In genomic region chr15:88864270-88865030, GRCm38 (mm10) we compare ENCODE assay signal across 9 mouse cellular contexts. TPM values are rescaled to one million over a fixed set of nuclear protein-coding genes. Genes with fewer than 3 reads are reported as not detected.
DNase-seq lines count a peak whose midpoint lies in the region; ATAC-seq and TF ChIP-seq lines count a peak whose summit lies in the region.
"Had no signal": no experiment of that assay in that cellular context is flagged by ENCODE, and none has a peak within 500 bp of the region (broad histone marks: within the 10 kb centered on the region; RNA-seq: fewer than 3 reads in every experiment).

No protein-coding gene starts in this region.

- ATAC-seq in G1E (ENCODE audit: extremely low read depth, insufficient number of reproducible peaks, low FRiP score, poor library complexity, severe bottlenecking) = no peak
- peak; percentile 37 for ATAC-seq in embryonic facial prominence, embryonic 11.5 days (replicated peaks; ENCODE audit: insufficient number of reproducible peaks, low FRiP score, low TSS enrichment, low read depth)
- peak; percentile 11; the same call in 1 of the 2 replicates for ATAC-seq in hindbrain, postnatal 0 days
- ATAC-seq in liver, embryonic 15.5 days (ENCODE audit: insufficient read depth) = no peak

- H3K36me3 ChIP-seq in G1E (replicated peaks) = peaks cover 25% of the 10 kb centered on the region
- peaks cover 3% of the 10 kb centered on the region for H3K36me3 ChIP-seq in embryonic facial prominence, embryonic 11.5 days (replicated peaks; ENCODE audit: control insufficient read depth, insufficient read depth, low read depth, low read length)
- peaks cover 24% of the 10 kb centered on the region for H3K36me3 ChIP-seq in hindbrain, postnatal 0 days (ENCODE audit: insufficient read depth, low read length)
- H3K36me3 ChIP-seq in liver, embryonic 15.5 days (replicated peaks) = peaks cover 15% of the 10 kb centered on the region

- H3K4me1 ChIP-seq in G1E (ENCODE audit: insufficient read depth, low read depth, low read length) = peaks cover 29% of the 10 kb centered on the region
- H3K4me1 ChIP-seq in embryonic facial prominence, embryonic 11.5 days (ENCODE audit: control insufficient read depth, insufficient read depth, low read length) = peaks cover 12% of the 10 kb centered on the region
- H3K4me1 ChIP-seq in hindbrain, postnatal 0 days (ENCODE audit: insufficient read depth, low read length) = peaks cover 18% of the 10 kb centered on the region
- peaks cover 67% of the 10 kb centered on the region for H3K4me1 ChIP-seq in liver, embryonic 15.5 days (replicated peaks)

- H3K9ac ChIP-seq in embryonic facial prominence, embryonic 11.5 days (replicated peaks; ENCODE audit: low read length) = peak overlapping the region; percentile 26; the same call in 1 of the 2 replicates
- peak overlapping the region; percentile 81 for H3K9ac ChIP-seq in hindbrain, postnatal 0 days (replicated peaks; ENCODE audit: low read length)
- peak overlapping the region; percentile 68; the same call in 1 of the 2 replicates for H3K9ac ChIP-seq in liver, embryonic 15.5 days

- intact Hi-C loops in heart, postnatal 10 days (cut with DNase I) = no loop called here
- intact Hi-C loops in left cerebral cortex, postnatal 25 days (cut with DNase I) = loop anchor here (5.0 kb wide), 1 partner anchor 37 kb away; no protein-coding TSS in a partner anchor

- WGBS in embryonic facial prominence, embryonic 11.5 days = 19% methylated on average over 22 of the region's 22 CpGs
- WGBS in hindbrain, postnatal 0 days = 29% methylated on average over 22 of the region's 22 CpGs
- 65% methylated on average over 22 of the region's 22 CpGs for WGBS in liver, embryonic 15.5 days (ENCODE audit: insufficient replicate concordance)

- peak overlapping the region; percentile 52; the same call in 1 of the 2 replicates for H3K27ac ChIP-seq in embryonic facial prominence, embryonic 11.5 days (replicated peaks; ENCODE audit: low read depth, low read length)
- peak overlapping the region; percentile 97 for H3K27ac ChIP-seq in hindbrain, postnatal 0 days
- H3K27ac ChIP-seq in liver, embryonic 15.5 days (replicated peaks) = peak overlapping the region; percentile 84

- H3K27me3 ChIP-seq in G1E (ENCODE audit: insufficient read depth, low read length) = no peaks in the 10 kb centered on the region
- H3K27me3 ChIP-seq in embryonic facial prominence, embryonic 11.5 days (ENCODE audit: control insufficient read depth, insufficient read depth, low read length) = no peaks in the 10 kb centered on the region
- no peaks in the 10 kb centered on the region for H3K27me3 ChIP-seq in hindbrain, postnatal 0 days (ENCODE audit: insufficient read depth, low read length)
- H3K27me3 ChIP-seq in liver, embryonic 15.5 days = 0 out of 2 replicates have a peak, but pooled peaks cover 8% of the 10 kb centered on the region
- H3K27me3 ChIP-seq: Patski had no signal

- DNase-seq in heart, adult 11 months = peak; percentile 98
- DNase-seq in heart, postnatal 10 days = no peak
- no peak for DNase-seq in G1E (ENCODE audit: low spot score)
- no peak for DNase-seq in embryonic facial prominence, embryonic 11.5 days (ENCODE audit: low spot score)
- no peak for DNase-seq in hindbrain, postnatal 0 days (ENCODE audit: low spot score)
- peak; percentile 82 for DNase-seq in yolk sac, embryonic 10.5 days (ENCODE audit: low spot score)
- no peak for DNase-seq in left cerebral cortex, postnatal 25 days (ENCODE audit: low spot score in 2 of 2)

- peak overlapping the region; percentile 97 for H3K4me2 ChIP-seq in embryonic facial prominence, embryonic 11.5 days (ENCODE audit: low read depth, low read length)
- peak overlapping the region; percentile 76 for H3K4me2 ChIP-seq in hindbrain, postnatal 0 days (ENCODE audit: low read depth, low read length)
- peak overlapping the region; percentile 91 for H3K4me2 ChIP-seq in liver, embryonic 15.5 days

- peaks cover 30% of the 10 kb centered on the region for H3K9me3 ChIP-seq in G1E (replicated peaks)
- H3K9me3 ChIP-seq in embryonic facial prominence, embryonic 11.5 days (replicated peaks; ENCODE audit: control insufficient read depth, low read length) = no peaks in the 10 kb centered on the region
- H3K9me3 ChIP-seq in hindbrain, postnatal 0 days (ENCODE audit: low read length) = no peaks in the 10 kb centered on the region
- H3K9me3 ChIP-seq in liver, embryonic 15.5 days (replicated peaks) = no peaks in the 10 kb centered on the region

- no peak for TF ChIP-seq CTCF in G1E (IDR thresholded peaks at IDR 0.05; ENCODE audit: low read depth, low read length)
- TF ChIP-seq CTCF in hindbrain, postnatal 0 days (IDR thresholded peaks at IDR 0.05; ENCODE audit: low read depth) = peak; percentile 57

- peak overlapping the region; percentile 74; the same call in 1 of the 2 replicates for H3K4me3 ChIP-seq in G1E (ENCODE audit: low read depth, low read length)
- H3K4me3 ChIP-seq in embryonic facial prominence, embryonic 11.5 days (ENCODE audit: low read depth, low read length) = peak overlapping the region; percentile 91
- H3K4me3 ChIP-seq in hindbrain, postnatal 0 days (ENCODE audit: low read length) = peak overlapping the region; percentile 82
- H3K4me3 ChIP-seq in liver, embryonic 15.5 days (replicated peaks) = peak overlapping the region; percentile 69

RNA-seq across cellular contexts. Expression of gene Pim3, which starts 2.5 kb away (rescaled TPM):
- 10 to 100 TPM; 49.8 to 85.5 TPM for total RNA-seq in heart, postnatal 10 days (2021)
- total RNA-seq in G1E (2014; fragmentation: Nextera tagmentation) (2.1 and 5.3 TPM in 2 replicates), G1E (2017) (3.4 and 3.7 TPM in 2 replicates)
- 6.0 and 6.8 TPM in 2 replicates for polyA plus RNA-seq in G1E (2012)
- polyA plus RNA-seq in embryonic facial prominence, embryonic 11.5 days (2014; fragmentation: Nextera tagmentation; extraction: Ambion mirVana) = 34.5 and 37.4 TPM in 2 replicates
- total RNA-seq in hindbrain, postnatal 0 days (2014; rRNA removed) = 98.0 and 104 TPM in 2 replicates
- polyA plus RNA-seq in hindbrain, postnatal 0 days (2015; fragmentation: Nextera tagmentation; extraction: Ambion mirVana) = 69.8 TPM in 2 replicates
- polyA plus RNA-seq in liver, embryonic 15.5 days (2015; fragmentation: Nextera tagmentation; extraction: Ambion mirVana) = 22.0 and 34.4 TPM in 2 replicates
- 10 to 100 TPM; 35.7 to 35.9 TPM for total RNA-seq in left cerebral cortex, postnatal 25 days (2021)

RNA-seq across cellular contexts. Expression of gene Creld2, which starts 45.0 kb away (rescaled TPM):
- total RNA-seq in heart, postnatal 10 days (2021) = 10 to 100 TPM; 16.8 to 20.3 TPM
- 8.5 and 10.8 TPM in 2 replicates for total RNA-seq in G1E (2014; fragmentation: Nextera tagmentation)
- total RNA-seq in G1E (2017) = 25.8 and 26.7 TPM in 2 replicates
- polyA plus RNA-seq in G1E (2012) = 12.3 and 16.5 TPM in 2 replicates
- 76.6 and 77.6 TPM in 2 replicates for polyA plus RNA-seq in embryonic facial prominence, embryonic 11.5 days (2014; fragmentation: Nextera tagmentation; extraction: Ambion mirVana)
- 15.9 and 18.9 TPM in 2 replicates for total RNA-seq in hindbrain, postnatal 0 days (2014; rRNA removed)
- 38.9 and 40.1 TPM in 2 replicates for polyA plus RNA-seq in hindbrain, postnatal 0 days (2015; fragmentation: Nextera tagmentation; extraction: Ambion mirVana)
- 39.6 and 46.2 TPM in 2 replicates for polyA plus RNA-seq in liver, embryonic 15.5 days (2015; fragmentation: Nextera tagmentation; extraction: Ambion mirVana)
- 10 to 100 TPM; 27.3 to 27.8 TPM for total RNA-seq in left cerebral cortex, postnatal 25 days (2021)

RNA-seq across cellular contexts. Expression of gene Alg12, which starts 45.3 kb away (rescaled TPM):
- total RNA-seq in heart, postnatal 10 days (2021) = 1 to 10 TPM; 8.6 to 8.8 TPM
- total RNA-seq in G1E (2014; fragmentation: Nextera tagmentation) (18.1 and 24.0 TPM in 2 replicates), G1E (2017) (7.0 and 7.8 TPM in 2 replicates)
- 2.7 and 4.8 TPM in 2 replicates for polyA plus RNA-seq in G1E (2012)
- polyA plus RNA-seq in embryonic facial prominence, embryonic 11.5 days (2014; fragmentation: Nextera tagmentation; extraction: Ambion mirVana) = 11.0 and 11.3 TPM in 2 replicates
- 12.7 and 17.4 TPM in 2 replicates for total RNA-seq in hindbrain, postnatal 0 days (2014; rRNA removed)
- polyA plus RNA-seq in hindbrain, postnatal 0 days (2015; fragmentation: Nextera tagmentation; extraction: Ambion mirVana) = 6.3 and 7.2 TPM in 2 replicates
- polyA plus RNA-seq in liver, embryonic 15.5 days (2015; fragmentation: Nextera tagmentation; extraction: Ambion mirVana) = 5.5 and 6.0 TPM in 2 replicates
- 10 to 100 TPM; 13.2 to 16.6 TPM for total RNA-seq in left cerebral cortex, postnatal 25 days (2021)

Comparison
In these comparisons a context has a peak if more than half of its experiments do, and no peak if none do; other contexts are left out.
1. DNase-seq: peak in heart, adult 11 months (single experiment) and yolk sac, embryonic 10.5 days (single experiment); none in heart, postnatal 10 days (0 of 2), G1E (single experiment), embryonic facial prominence, embryonic 11.5 days (single experiment), hindbrain, postnatal 0 days (single experiment) and left cerebral cortex, postnatal 25 days (0 of 2).
2. ATAC-seq: peak in embryonic facial prominence, embryonic 11.5 days (single experiment) and hindbrain, postnatal 0 days (single experiment); none in G1E (single experiment) and liver, embryonic 15.5 days (single experiment).
3. H3K9ac ChIP-seq: peak in every context shown above with its lines; median percentile 81 in hindbrain, postnatal 0 days; 68 in liver, embryonic 15.5 days; 26 in embryonic facial prominence, embryonic 11.5 days.
4. RNA of gene Pim3, which starts 2.5 kb away (total RNA-seq): 98.0 to 104 TPM in hindbrain, postnatal 0 days, 49.8 to 85.5 TPM in heart, postnatal 10 days and 35.7 to 35.9 TPM in left cerebral cortex, postnatal 25 days; 2.1 to 5.3 TPM in G1E; every median in the first group is over 4 times any median in the second.
5. Peak in every context shown above with its lines, with median percentiles within 50 percentile points of each other: H3K4me3 ChIP-seq, H3K27ac ChIP-seq and H3K4me2 ChIP-seq.